In genomic region chr11:77762783-77763672, GRCm38 (mm10) we compare ENCODE assay signal across 8 mouse cellular contexts. TPM values are rescaled to one million over a fixed set of nuclear protein-coding genes. Genes with fewer than 3 reads are reported as not detected.
A peak's percentile ranks its signal among the peaks of the same experiment; 100 is the strongest.
DNase-seq lines count a peak whose midpoint lies in the region; ATAC-seq and TF ChIP-seq lines count a peak whose summit lies in the region.

Gene Myo18a, plus strand, starts transcription at chr11:77763246.

- H3K36me3 ChIP-seq in G1E (replicated peaks) = no peaks in the 10 kb centered on the region
- no peaks in the 10 kb centered on the region for H3K36me3 ChIP-seq in lung, embryonic 15.5 days

- H3K4me3 ChIP-seq in G1E (ENCODE audit: low read depth, low read length) = peak within 1 kb of the TSS; percentile 83
- H3K4me3 ChIP-seq in lung, embryonic 15.5 days = peak within 1 kb of the TSS; percentile 89

- H3K4me1 ChIP-seq in G1E (ENCODE audit: insufficient read depth, low read depth, low read length) = peaks cover 46% of the 10 kb centered on the region
- peaks cover 42% of the 10 kb centered on the region for H3K4me1 ChIP-seq in lung, embryonic 15.5 days

- TF ChIP-seq CTCF in G1E (IDR thresholded peaks at IDR 0.05; ENCODE audit: low read depth, low read length) = peak; percentile 77; the same call in 1 of the 2 replicates

- H3K9ac ChIP-seq in lung, embryonic 15.5 days = peak within 1 kb of the TSS; percentile 90

- H3K27me3 ChIP-seq in G1E (ENCODE audit: insufficient read depth, low read length) = peaks cover 32% of the 10 kb centered on the region
- H3K27me3 ChIP-seq in lung, embryonic 15.5 days = no peaks in the 10 kb centered on the region

- H3K9me3 ChIP-seq in G1E (replicated peaks) = no peaks in the 10 kb centered on the region
- no peaks in the 10 kb centered on the region for H3K9me3 ChIP-seq in lung, embryonic 15.5 days

- DNase-seq in G1E (ENCODE audit: low spot score) = peak; percentile 84
- DNase-seq in cerebellum, adult 9-10 months = peak; percentile 84
- DNase-seq in heart, postnatal 4 days = peak; percentile 91
- DNase-seq in layer of hippocampus, adult 8-10 months (ENCODE audit: low spot score in 2 of 2) = peak; percentile 29 to 75
- DNase-seq in testis, postnatal 14 days (ENCODE audit: low spot score) = peak; percentile 79

- WGBS in lung, embryonic 15.5 days = 1% methylated on average over 57 of the region's 79 CpGs

- H3K27ac ChIP-seq in lung, embryonic 15.5 days = peak within 1 kb of the TSS; percentile 91

- peak within 1 kb of the TSS; percentile 81 for H3K4me2 ChIP-seq in lung, embryonic 15.5 days

- no peak for ATAC-seq in G1E (ENCODE audit: extremely low read depth, insufficient number of reproducible peaks, low FRiP score, poor library complexity, severe bottlenecking)
- peak; percentile 59 for ATAC-seq in frontal cortex, adult (ENCODE audit: low TSS enrichment)
- ATAC-seq in lung, embryonic 15.5 days (ENCODE audit: borderline replicate concordance, extremely low read depth, low FRiP score, low TSS enrichment) = peak; percentile 81
- peak; percentile 46; the same call in 1 of the 2 replicates for ATAC-seq in neutrophil, adult 5-6 weeks (ENCODE audit: extremely low read depth, insufficient number of reproducible peaks, low FRiP score, poor library complexity, severe bottlenecking)

RNA-seq across cellular contexts. Expression of gene Myo18a, which starts in this region (rescaled TPM):
- total RNA-seq in G1E (2014; fragmentation: Nextera tagmentation) (53.1 and 57.0 TPM in 2 replicates), G1E (2017) (28.8 and 32.7 TPM in 2 replicates)
- 41.9 and 59.4 TPM in 2 replicates for polyA plus RNA-seq in G1E (2012)
- total RNA-seq in heart, postnatal 4 days (2021) = 100 to 1,000 TPM; 244 to 245 TPM
- 100 to 1,000 TPM; 136 to 156 (median 149) TPM for total RNA-seq in layer of hippocampus, adult 8-10 months (2022)
- polyA plus RNA-seq in lung, embryonic 15.5 days (2015; fragmentation: Nextera tagmentation; extraction: Ambion mirVana) = 37.8 and 46.2 TPM in 2 replicates
- 104 and 109 TPM in 2 replicates for total RNA-seq in neutrophil, adult 5-6 weeks (2017)
